Mouse (Mus musculus): ENCODE measurements around the gene C2cd2l. TPM values are rescaled to one million over a fixed set of nuclear protein-coding genes. Genes with fewer than 3 reads are reported as not detected.

C2cd2l gene
- polyA plus RNA-seq, 1 experiment from 2014 or later, result 7.5 TPM

GRCm38 (mm10) chr9:44283183-44283582 lies 36.9 kb downstream of the C2cd2l start:
- Histone ChIP-seq H3K9me3 (ENCODE audit: control insufficient read depth, low read length) (no peaks in the 10 kb centered on the region), H3K4me2 (replicated peaks; ENCODE audit: low read depth) (no peak overlapping the region), H3K4me1 (replicated peaks; ENCODE audit: control insufficient read depth, insufficient read depth) (no peaks in the 10 kb centered on the region), H3K27ac (replicated peaks) (no peak overlapping the region), H3K9ac (ENCODE audit: low read length) (no peak overlapping the region), H3K36me3 (ENCODE audit: control insufficient read depth, insufficient read depth, low read length) (peaks cover 2% of the 10 kb centered on the region; the same call in 1 of the 2 replicates), H3K27me3 (ENCODE audit: control insufficient read depth, insufficient read depth, low read length) (no peaks in the 10 kb centered on the region), H3K4me3 (ENCODE audit: low read depth, low read length) (no peak overlapping the region)
- WGBS, result 59% methylated on average over 5 of the region's 5 CpGs
- no peak for ATAC-seq (ENCODE audit: low FRiP score, low TSS enrichment)
- no peak for DNase-seq (ENCODE audit: low spot score)
- TF ChIP-seq EP300 (optimal IDR thresholded peaks at IDR 0.05) (no peak), CTCF (IDR thresholded peaks at IDR 0.05; ENCODE audit: low read depth) (no peak)

DNA sequence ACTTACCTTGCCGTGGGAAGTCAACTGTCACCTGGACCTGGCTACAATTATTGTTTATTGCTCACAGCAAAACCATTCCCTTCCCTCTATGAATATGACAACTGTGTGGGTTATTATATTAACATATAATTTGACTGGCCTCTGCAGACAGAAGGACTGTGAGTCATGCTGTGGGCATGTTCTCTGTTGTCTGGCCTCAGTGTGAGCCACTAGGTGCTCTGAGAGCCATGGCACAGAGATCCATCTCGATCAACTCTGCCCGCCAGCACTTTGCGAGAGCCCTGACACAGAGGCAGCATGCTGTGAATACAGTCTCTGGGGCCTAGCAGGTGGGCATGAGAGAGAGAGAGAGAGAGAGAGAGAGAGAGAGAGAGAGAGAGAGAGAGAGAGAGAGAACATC lies 50.1 kb downstream of the C2cd2l start:
- no peak overlapping the region for H3K9ac ChIP-seq (ENCODE audit: low read length)
- H3K9me3 ChIP-seq (ENCODE audit: control insufficient read depth, low read length), result no peaks in the 10 kb centered on the region
- no peak overlapping the region for H3K27ac ChIP-seq (replicated peaks)
- no peak for ATAC-seq (ENCODE audit: low FRiP score, low TSS enrichment)
- DNase-seq (ENCODE audit: low spot score), result no peak
- H3K4me3 ChIP-seq (ENCODE audit: low read depth, low read length), result no peak overlapping the region
- H3K36me3 ChIP-seq (ENCODE audit: control insufficient read depth, insufficient read depth, low read length), result no peaks in the 10 kb centered on the region
- H3K4me1 ChIP-seq (replicated peaks; ENCODE audit: control insufficient read depth, insufficient read depth), result 0 out of 2 replicates have a peak, but pooled peaks cover 2% of the 10 kb centered on the region
- TF ChIP-seq CTCF (IDR thresholded peaks at IDR 0.05; ENCODE audit: low read depth) (no peak), EP300 (optimal IDR thresholded peaks at IDR 0.05) (no peak)
- H3K27me3 ChIP-seq (ENCODE audit: control insufficient read depth, insufficient read depth, low read length), result no peaks in the 10 kb centered on the region
- WGBS, result 78% methylated on average over 4 of the region's 4 CpGs
- H3K4me2 ChIP-seq (replicated peaks; ENCODE audit: low read depth), result no peak overlapping the region

DNA sequence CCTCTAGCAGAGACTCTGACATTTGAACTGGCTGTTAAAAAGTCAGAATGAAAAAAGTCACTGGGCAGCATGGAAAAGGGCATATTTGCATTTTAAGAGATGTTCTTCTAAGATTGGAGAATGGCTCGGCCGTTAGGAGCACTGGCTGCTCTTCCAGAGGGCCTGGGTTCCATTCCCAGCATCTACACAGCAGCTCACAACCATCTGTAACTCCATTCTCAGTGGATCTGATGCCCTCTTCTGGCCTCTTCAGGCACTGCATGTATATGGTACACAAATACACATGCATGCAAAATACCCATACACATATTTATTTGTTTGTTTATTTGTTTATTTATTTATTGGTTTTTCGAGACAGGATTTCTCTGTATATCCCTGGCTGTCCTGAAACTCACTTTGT lies 51.0 kb downstream of the C2cd2l start:
- DNase-seq (ENCODE audit: low spot score), result no peak
- WGBS, result 83% methylated on average over 3 of the region's 3 CpGs

GRCm38 (mm10) chr9:44268432-44268831 lies 51.7 kb downstream of the C2cd2l start, which contains the start of gene Nlrx1:
Gene Nlrx1, minus strand, starts transcription at chr9:44268599.
- Histone ChIP-seq H3K36me3 (ENCODE audit: control insufficient read depth, insufficient read depth, low read length) (no peaks in the 10 kb centered on the region), H3K4me1 (replicated peaks; ENCODE audit: control insufficient read depth, insufficient read depth) (0 out of 2 replicates have a peak, but pooled peaks cover 2% of the 10 kb centered on the region), H3K9me3 (ENCODE audit: control insufficient read depth, low read length) (no peaks in the 10 kb centered on the region), H3K4me2 (replicated peaks; ENCODE audit: low read depth) (peak within 1 kb of the TSS; percentile 85), H3K27ac (replicated peaks) (peak within 1 kb of the TSS; percentile 97), H3K4me3 (ENCODE audit: low read depth, low read length) (peak within 1 kb of the TSS; percentile 56), H3K27me3 (ENCODE audit: control insufficient read depth, insufficient read depth, low read length) (no peaks in the 10 kb centered on the region), H3K9ac (ENCODE audit: low read length) (peak within 1 kb of the TSS; percentile 94)
- peak; percentile 27; the same call in 1 of the 2 replicates for ATAC-seq (ENCODE audit: low FRiP score, low TSS enrichment)
- no peak for DNase-seq (ENCODE audit: low spot score)
- TF ChIP-seq EP300 (optimal IDR thresholded peaks at IDR 0.05) (no peak), CTCF (IDR thresholded peaks at IDR 0.05; ENCODE audit: low read depth) (no peak)
- WGBS, result 45% methylated on average over 6 of the region's 6 CpGs

More for the DNA sequence above, 51.0 kb downstream of the C2cd2l start:
- no peak overlapping the region for H3K9ac ChIP-seq (ENCODE audit: low read length)
- TF ChIP-seq EP300 (optimal IDR thresholded peaks at IDR 0.05) (no peak), CTCF (IDR thresholded peaks at IDR 0.05; ENCODE audit: low read depth) (peak; percentile 70)
- no peak overlapping the region for H3K4me3 ChIP-seq (ENCODE audit: low read depth, low read length)
- 0 out of 2 replicates have a peak, but pooled peaks cover 2% of the 10 kb centered on the region for H3K4me1 ChIP-seq (replicated peaks; ENCODE audit: control insufficient read depth, insufficient read depth)
- H3K27ac ChIP-seq (replicated peaks), result 0 out of 2 replicates have a peak overlapping the region, but pooled peaks have one; percentile 35
- no peaks in the 10 kb centered on the region for H3K27me3 ChIP-seq (ENCODE audit: control insufficient read depth, insufficient read depth, low read length)
- H3K9me3 ChIP-seq (ENCODE audit: control insufficient read depth, low read length), result no peaks in the 10 kb centered on the region
- no peak for ATAC-seq (ENCODE audit: low FRiP score, low TSS enrichment)
- no peak overlapping the region for H3K4me2 ChIP-seq (replicated peaks; ENCODE audit: low read depth)
- H3K36me3 ChIP-seq (ENCODE audit: control insufficient read depth, insufficient read depth, low read length), result no peaks in the 10 kb centered on the region

DNA sequence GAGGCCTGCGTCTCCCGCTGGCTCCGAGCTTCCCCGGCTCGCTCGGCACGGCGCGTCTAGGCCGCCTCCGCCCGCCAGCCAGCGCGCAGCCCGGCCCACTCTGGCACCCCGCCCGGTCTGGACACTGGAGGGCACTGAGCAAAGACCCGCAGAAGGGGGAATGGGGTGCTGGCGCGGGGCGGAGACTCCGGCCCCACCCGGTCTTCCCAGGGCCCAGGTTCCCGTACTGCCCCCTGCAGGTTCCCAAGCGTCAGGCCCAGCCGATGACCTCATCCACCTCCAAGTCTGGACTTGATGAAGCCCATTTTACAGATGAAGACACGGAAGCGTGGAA lies 52.1 kb downstream of the C2cd2l start:
- no peaks in the 10 kb centered on the region for H3K27me3 ChIP-seq (ENCODE audit: control insufficient read depth, insufficient read depth, low read length)
- TF ChIP-seq CTCF (IDR thresholded peaks at IDR 0.05; ENCODE audit: low read depth) (peak; percentile 79), EP300 (optimal IDR thresholded peaks at IDR 0.05) (no peak)
- H3K9ac ChIP-seq (ENCODE audit: low read length), result peak overlapping the region; percentile 94
- peak overlapping the region; percentile 85 for H3K4me2 ChIP-seq (replicated peaks; ENCODE audit: low read depth)
- H3K4me1 ChIP-seq (replicated peaks; ENCODE audit: control insufficient read depth, insufficient read depth), result 0 out of 2 replicates have a peak, but pooled peaks cover 2% of the 10 kb centered on the region
- WGBS, result 5% methylated on average over 28 of the region's 28 CpGs
- ATAC-seq (ENCODE audit: low FRiP score, low TSS enrichment) (peak; percentile 93), DNase-seq (ENCODE audit: low spot score) (peak; percentile 93)
- H3K4me3 ChIP-seq (ENCODE audit: low read depth, low read length), result peak overlapping the region; percentile 56
- peak overlapping the region; percentile 97 for H3K27ac ChIP-seq (replicated peaks)
- H3K36me3 ChIP-seq (ENCODE audit: control insufficient read depth, insufficient read depth, low read length), result no peaks in the 10 kb centered on the region
- no peaks in the 10 kb centered on the region for H3K9me3 ChIP-seq (ENCODE audit: control insufficient read depth, low read length)

DNA sequence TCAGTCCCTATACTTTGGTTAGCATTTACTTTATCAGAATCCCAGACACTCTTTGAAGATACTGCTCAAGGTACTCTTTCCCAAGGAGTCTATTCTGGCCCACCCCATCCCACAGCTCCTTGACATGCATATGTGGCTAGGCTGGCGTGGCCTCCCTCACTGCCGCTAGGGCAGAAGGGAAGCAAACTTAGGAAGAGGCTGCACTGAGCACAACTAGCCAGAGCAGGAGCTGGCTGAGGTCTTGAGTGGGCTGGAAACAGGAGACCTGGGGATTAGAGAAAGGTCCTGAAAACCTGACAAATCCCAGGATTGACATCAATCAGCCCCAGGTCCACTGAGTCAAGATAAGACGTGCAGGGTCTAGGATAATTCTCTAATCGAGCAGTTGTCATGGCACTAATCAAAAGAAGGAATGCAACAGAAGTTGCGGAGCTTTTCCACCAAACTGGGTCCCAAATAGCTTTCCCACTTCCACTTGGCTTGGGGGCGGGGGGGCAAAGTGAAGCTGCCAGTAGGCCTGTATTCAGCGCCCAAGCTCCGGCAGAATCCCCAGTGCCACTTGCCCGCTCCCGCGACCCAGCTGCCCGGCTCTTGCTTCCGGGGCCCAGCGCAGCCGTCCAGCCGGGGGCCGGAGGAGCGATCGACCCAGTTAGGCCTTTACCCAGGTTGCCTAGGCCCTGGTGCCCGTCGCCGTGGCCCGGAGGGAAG lies 52.6 kb downstream of the C2cd2l start:
- Histone ChIP-seq H3K9ac (ENCODE audit: low read length) (peak overlapping the region; percentile 94), H3K4me2 (replicated peaks; ENCODE audit: low read depth) (peak overlapping the region; percentile 85), H3K27ac (replicated peaks) (peak overlapping the region; percentile 97), H3K4me3 (ENCODE audit: low read depth, low read length) (peak overlapping the region; percentile 56), H3K4me1 (replicated peaks; ENCODE audit: control insufficient read depth, insufficient read depth) (0 out of 2 replicates have a peak, but pooled peaks cover 2% of the 10 kb centered on the region), H3K27me3 (ENCODE audit: control insufficient read depth, insufficient read depth, low read length) (no peaks in the 10 kb centered on the region), H3K36me3 (ENCODE audit: control insufficient read depth, insufficient read depth, low read length) (no peaks in the 10 kb centered on the region), H3K9me3 (ENCODE audit: control insufficient read depth, low read length) (no peaks in the 10 kb centered on the region)
- 6% methylated on average over 23 of the region's 23 CpGs for WGBS
- DNase-seq (ENCODE audit: low spot score) (no peak), ATAC-seq (ENCODE audit: low FRiP score, low TSS enrichment) (peak; percentile 19)
- no peak for TF ChIP-seq EP300 (optimal IDR thresholded peaks at IDR 0.05)
- TF ChIP-seq CTCF (IDR thresholded peaks at IDR 0.05; ENCODE audit: low read depth), result peak; percentile 47

Measured in stomach, postnatal 0 days (tissue).